Mouse (Mus musculus): Measurements from ENCODE around the gene Zfp326.

GRCm38 (mm10) chr5:105911498-105911897 lies 35.1 kb downstream of the Zfp326 start:
- TF ChIP-seq CTCF (IDR thresholded peaks at IDR 0.05; ENCODE audit: borderline replicate concordance, insufficient read depth, low read length), result no peak
- TF ChIP-seq POLR2A (IDR thresholded peaks at IDR 0.05; ENCODE audit: low read depth, low read length), result no peak
